Mouse (Mus musculus) CH12.LX (cell line): Measurements from ENCODE around the gene Lamp3. TPM values are rescaled to one million over a fixed set of nuclear protein-coding genes. Genes with fewer than 3 reads are reported as not detected.

ENCODE experiments used
- DNase-seq: peaks from one replicate; pipeline ENCODE4 v3.0.0-alpha.2; 2013; ENCODE audit errors: extremely low read depth
- H3K27ac ChIP-seq: 2 replicates; pipeline ENCODE4 v1.5.1; 2012; ENCODE audit warnings: low read depth, mild to moderate bottlenecking, control low read depth, moderate library complexity; ENCODE audit not compliant: insufficient read depth
- H3K27me3 ChIP-seq: replicated peaks from 2 replicates; pipeline ENCODE3; 2012; ENCODE audit warnings: inconsistent platforms
- H3K36me3 ChIP-seq, 2 experiments: replicated peaks in 1 of 2; 2 replicates each; pipeline versions ENCODE3 to v1.6.1; 2012; ENCODE audit warnings: inconsistent platforms in 1 of 2, low read length in 1 of 2, mild to moderate bottlenecking in 1 of 2, mixed read lengths in 1 of 2, moderate library complexity in 1 of 2; ENCODE audit not compliant: control insufficient read depth in 1 of 2, insufficient read depth in 1 of 2
- H3K4me1 ChIP-seq, 2 experiments: 2 replicates each; pipeline ENCODE4 v1.6.1; 2012; ENCODE audit warnings: inconsistent platforms in 1 of 2, moderate library complexity in 1 of 2; ENCODE audit not compliant: insufficient read depth in 2 of 2, control insufficient read depth in 1 of 2
- H3K4me2 ChIP-seq: 2 replicates; pipeline ENCODE4 v1.6.1; 2012; ENCODE audit warnings: low read depth, mild to moderate bottlenecking, control low read depth; ENCODE audit not compliant: poor library complexity, insufficient read depth, severe bottlenecking
- H3K4me3 ChIP-seq, 3 experiments: fragments of 150-350 bp in 1 of 3; sonication (generic) in 1 of 3; replicated peaks in 1 of 3; 2 replicates each; pipeline versions ENCODE3 to v1.5.1; 2011 to 2012; ENCODE audit warnings: low read depth in 2 of 3, low read length in 2 of 3, mild to moderate bottlenecking in 2 of 3, moderate library complexity in 2 of 3, control low read depth in 1 of 3, improper control_type of control experiment in 1 of 3, inconsistent platforms in 1 of 3, mixed read lengths in 1 of 3; ENCODE audit not compliant: poor library complexity in 1 of 3
- H3K79me2 ChIP-seq: replicated peaks from 2 replicates; pipeline ENCODE4 v1.6.1; 2012; ENCODE audit warnings: mild to moderate bottlenecking, moderate library complexity; ENCODE audit not compliant: control insufficient read depth, poor library complexity, insufficient read depth, severe bottlenecking; ENCODE audit errors: extremely low read depth
- H3K9ac ChIP-seq: 2 replicates; pipeline ENCODE4 v1.6.1; 2012; ENCODE audit warnings: low read depth, mild to moderate bottlenecking, control low read depth, moderate library complexity; ENCODE audit not compliant: insufficient read depth
- H3K9me3 ChIP-seq: replicated peaks from 2 replicates; pipeline ENCODE3; 2012; ENCODE audit warnings: low read length, inconsistent platforms, mixed read lengths
- BHLHE40 ChIP-seq: IDR thresholded peaks from 2 replicates; pipeline ENCODE4 v1.6.1; 2011; ENCODE audit warnings: mild to moderate bottlenecking, low read depth, low read length, improper control_type of control experiment
- CTCF ChIP-seq, 2 experiments: IDR thresholded peaks in 1 of 2; conservative IDR thresholded peaks in 1 of 2; 2 replicates each; pipeline ENCODE4 v1.5.1; 2011 to 2012; ENCODE audit warnings: low read depth in 2 of 2, low read length in 2 of 2, improper control_type of control experiment in 1 of 2, inconsistent platforms in 1 of 2, mild to moderate bottlenecking in 1 of 2, moderate library complexity in 1 of 2
- E2F4 ChIP-seq: IDR thresholded peaks from 2 replicates; pipeline ENCODE4 v1.6.1; 2011; ENCODE audit warnings: low read depth, low read length, improper control_type of control experiment; ENCODE audit not compliant: insufficient replicate concordance
- GABPA ChIP-seq: IDR thresholded peaks from 2 replicates; pipeline ENCODE4 v1.6.1; 2012; ENCODE audit warnings: low read depth, low read length, improper control_type of control experiment, inconsistent platforms; ENCODE audit not compliant: insufficient replicate concordance
- HCFC1 ChIP-seq: IDR thresholded peaks from 2 replicates; pipeline ENCODE4 v1.6.1; 2012; ENCODE audit warnings: low read depth, mild to moderate bottlenecking, inconsistent platforms, low read length, improper control_type of control experiment
- IRF4 ChIP-seq: IDR thresholded peaks from 2 replicates; pipeline ENCODE4 v1.6.1; 2014; ENCODE audit warnings: low read depth, mild to moderate bottlenecking, inconsistent platforms, low read length, improper control_type of control experiment
- JUN ChIP-seq: IDR thresholded peaks from 2 replicates; pipeline ENCODE4 v1.6.1; 2011; ENCODE audit warnings: low read depth, mild to moderate bottlenecking, low read length, improper control_type of control experiment, moderate library complexity; ENCODE audit not compliant: insufficient read depth
- MAZ ChIP-seq: IDR thresholded peaks from 2 replicates; pipeline ENCODE4 v1.6.1; 2012; ENCODE audit warnings: low read depth, mild to moderate bottlenecking, inconsistent platforms, low read length, improper control_type of control experiment, moderate library complexity
- MEF2A ChIP-seq: IDR thresholded peaks from 2 replicates; pipeline ENCODE4 v1.6.1; 2014; ENCODE audit warnings: low read depth, mild to moderate bottlenecking, inconsistent platforms, low read length, improper control_type of control experiment, borderline replicate concordance
- MYC ChIP-seq: IDR thresholded peaks from 2 replicates; pipeline ENCODE4 v1.6.1; 2011; ENCODE audit warnings: low read depth, mild to moderate bottlenecking, improper control_type of control experiment, low read length
- NELFE ChIP-seq: IDR thresholded peaks from 2 replicates; pipeline ENCODE4 v1.6.1; 2011; ENCODE audit warnings: low read depth, low read length, improper control_type of control experiment
- RAD21 ChIP-seq: IDR thresholded peaks from 2 replicates; pipeline ENCODE4 v1.6.1; 2011; ENCODE audit warnings: low read depth, mild to moderate bottlenecking, low read length, improper control_type of control experiment, moderate library complexity
- TCF12 ChIP-seq: IDR thresholded peaks from 2 replicates; pipeline ENCODE4 v1.6.1; 2014; ENCODE audit warnings: low read depth, mild to moderate bottlenecking, inconsistent platforms, low read length, improper control_type of control experiment
- USF1 ChIP-seq: IDR thresholded peaks from 2 replicates; pipeline ENCODE4 v1.6.1; 2014; ENCODE audit warnings: low read depth, mild to moderate bottlenecking, inconsistent platforms, low read length, improper control_type of control experiment
- USF2 ChIP-seq: conservative IDR thresholded peaks from 2 replicates; pipeline ENCODE4 v1.6.1; 2011; ENCODE audit warnings: low read depth, low read length, improper control_type of control experiment
- ZMIZ1 ChIP-seq: IDR thresholded peaks from 2 replicates; pipeline ENCODE4 v1.6.1; 2012; ENCODE audit warnings: low read depth, mild to moderate bottlenecking, inconsistent platforms, low read length, improper control_type of control experiment
- ZNF384 ChIP-seq: IDR thresholded peaks from 2 replicates; pipeline ENCODE4 v1.6.1; 2012; ENCODE audit warnings: low read depth, low read length, improper control_type of control experiment, inconsistent platforms
- dilution Hi-C: fragments of 300-500 bp; cut with MboI; formaldehyde crosslinking; loops from 2 replicates; pipeline ENCODE4 v1.14.3; 2020; ENCODE audit warnings: low sequenced_read_pairs; ENCODE audit not compliant: extremely low pct_unique_long_range_greater_than_20kb, extremely low pct_ligation_motif_present
- in situ Hi-C: fragments of 300-500 bp; cut with MboI; formaldehyde crosslinking; loops from 3 replicates; pipeline ENCODE4 v1.14.3; 2019; ENCODE audit warnings: low sequenced_read_pairs, low pct_ligation_motif_present, low pct_unique_long_range_greater_than_20kb, mixed read lengths
- polyA plus RNA-seq: library from polyadenylated mRNA; unstranded; fragments of >175 nt; gene quantifications from 2 replicates; pipeline ENCODE4 v1.2.1, GENCODE M21; 2012; ENCODE audit warnings: low read depth; ENCODE audit not compliant: insufficient read length
- total RNA-seq, 2 experiments: library from RNA; depleted of rRNA; stranded (reverse); fragments of 300-350 nt in 1 of 2; fragments of >200 nt in 1 of 2; gene quantifications; 2 replicates each; pipeline ENCODE4 v1.2.3; 2012 to 2014

Lamp3 gene
- total RNA-seq (2012; rRNA removed) = 0.04 TPM in 1 of 2 replicates, not detected in the other
- 0.26 TPM in 2 replicates for total RNA-seq (2014; rRNA removed)
- polyA plus RNA-seq = 0.11 and 0.16 TPM in 2 replicates

DNA sequence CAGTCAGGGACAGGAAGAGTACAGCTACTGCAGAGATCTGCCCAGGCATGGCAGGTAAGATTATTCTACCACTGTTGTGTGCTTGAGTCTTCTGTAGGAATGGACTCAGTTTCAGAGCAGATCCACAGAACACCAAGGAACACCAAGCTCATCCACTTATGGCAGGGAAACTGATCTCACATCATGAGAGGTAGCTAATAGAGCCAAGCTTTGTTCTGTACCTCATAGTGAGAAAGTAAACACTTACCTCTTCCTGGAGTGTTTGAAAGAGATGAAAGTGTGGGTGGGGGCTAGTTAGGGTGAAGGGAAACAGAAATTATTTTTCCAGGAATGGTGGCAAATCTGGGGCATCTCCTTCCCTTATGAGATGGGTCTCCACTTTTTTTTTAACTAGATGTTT is at the start of gene Lamp3:
Gene Lamp3 (minus strand): TSS at position 160 of the 400 bp plus-strand sequence.
- H3K4me1 ChIP-seq = no peaks in the 10 kb centered on the region
- no peak within 1 kb of the TSS for H3K9ac ChIP-seq
- in situ Hi-C loops (loop anchor here (25.0 kb wide), 1 partner anchor 731 kb away; the partner anchor contains the start of gene Abcc5), dilution Hi-C loops (no loop called here)
- H3K36me3 ChIP-seq = no peaks in the 10 kb centered on the region
- no peak for DNase-seq
- H3K9me3 ChIP-seq = no peaks in the 10 kb centered on the region
- H3K27ac ChIP-seq = no peak within 1 kb of the TSS
- H3K79me2 ChIP-seq = no peaks in the 10 kb centered on the region
- TF ChIP-seq JUN (no peak), ZNF384 (no peak), MYC (no peak), MAZ (no peak), USF1 (no peak), USF2 (no peak), HCFC1 (no peak), RAD21 (no peak), IRF4 (no peak), NELFE (no peak)
- no peaks in the 10 kb centered on the region for H3K27me3 ChIP-seq
- no peak within 1 kb of the TSS for H3K4me3 ChIP-seq
- no peak within 1 kb of the TSS for H3K4me2 ChIP-seq

DNA sequence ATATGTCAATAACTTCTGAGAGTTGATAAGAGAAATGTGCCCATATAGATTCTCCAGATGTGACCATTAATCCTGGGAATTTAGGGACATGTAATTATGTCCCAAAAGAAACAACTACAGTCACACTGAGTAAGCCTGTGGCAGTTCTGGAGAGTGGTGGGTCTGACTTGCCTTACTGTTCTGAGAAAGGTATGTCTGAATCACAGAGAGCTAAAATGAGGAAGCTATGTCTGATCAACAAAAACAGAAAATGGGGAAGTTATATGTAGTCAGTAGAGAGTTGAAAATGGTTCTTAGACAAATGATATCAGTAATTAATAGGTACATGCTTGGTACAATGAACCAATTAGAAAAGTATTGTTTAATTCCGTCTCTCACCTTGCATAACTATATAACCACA is 26.7 kb upstream of the Lamp3 start:
- Histone ChIP-seq H3K4me1 (peaks cover 0 to 8% of the 10 kb centered on the region in 2 experiments; a peak in 2 of 4 replicates), H3K79me2 (no peaks in the 10 kb centered on the region), H3K27me3 (no peaks in the 10 kb centered on the region), H3K9me3 (no peaks in the 10 kb centered on the region), H3K9ac (no peak overlapping the region), H3K36me3 (no peaks in the 10 kb centered on the region), H3K27ac (no peak overlapping the region), H3K4me2 (no peak overlapping the region), H3K4me3 (no peak overlapping the region)
- DNase-seq = peak; percentile 40
- in situ Hi-C loops = loop anchor here (25.0 kb wide), 1 partner anchor 354 kb away; the partner anchor contains the start of gene Klhl24
- dilution Hi-C loops = no loop called here
- TF ChIP-seq CTCF (conservative IDR thresholded peaks at IDR 0.05 in 1 of 2, IDR thresholded peaks at IDR 0.05 in 1 of 2; ENCODE audit: low read depth in 2 of 2, low read length in 2 of 2) (no peak), TCF12 (no peak), MAZ (no peak), JUN (no peak), MEF2A (no peak), ZMIZ1 (no peak), E2F4 (no peak), ZNF384 (no peak), MYC (no peak), GABPA (no peak), BHLHE40 (no peak)
